Comparison of ENCODE assay signal across 10 mouse cellular contexts in genomic region chr3:107887674-107888495, GRCm38 (mm10). TPM values are rescaled to one million over a fixed set of nuclear protein-coding genes. Genes with fewer than 3 reads are reported as not detected.
DNase-seq lines count a peak whose midpoint lies in the region; ATAC-seq lines count a peak whose summit lies in the region.
"Had no signal": no experiment of that assay in that cellular context is flagged by ENCODE, and none has a peak within 500 bp of the region (broad histone marks: within the 10 kb centered on the region; RNA-seq: fewer than 3 reads in every experiment).

No protein-coding gene starts in this region.

- no peak overlapping the region for H3K4me2 ChIP-seq in embryonic facial prominence, embryonic 13.5 days

- H3K4me1 ChIP-seq in embryonic facial prominence, embryonic 13.5 days, result no peaks in the 10 kb centered on the region
- no peaks in the 10 kb centered on the region for H3K4me1 ChIP-seq in embryonic facial prominence, embryonic 10.5 days

- WGBS in embryonic facial prominence, embryonic 13.5 days, result 81% methylated on average over 9 of the region's 9 CpGs
- WGBS in embryonic facial prominence, embryonic 10.5 days, result 88% methylated on average over 9 of the region's 9 CpGs

- ATAC-seq in embryonic facial prominence, embryonic 13.5 days (ENCODE audit: insufficient number of reproducible peaks, insufficient read depth, low FRiP score, low TSS enrichment, low read depth), result 0 out of 2 replicates have a peak, but pooled peaks have one; percentile 26

- no peak overlapping the region for H3K4me3 ChIP-seq in embryonic facial prominence, embryonic 13.5 days
- no peak overlapping the region for H3K4me3 ChIP-seq in embryonic facial prominence, embryonic 10.5 days

- intact Hi-C loops in left cerebral cortex, postnatal 4 days (cut with DNase I), result no loop called here

- peaks cover 8% of the 10 kb centered on the region; the same call in 1 of the 2 replicates for H3K36me3 ChIP-seq in embryonic facial prominence, embryonic 13.5 days
- H3K36me3 ChIP-seq in embryonic facial prominence, embryonic 10.5 days (replicated peaks), result peaks cover 3% of the 10 kb centered on the region

- 0 out of 2 replicates have a peak overlapping the region, but pooled peaks have one; percentile 3 for H3K27ac ChIP-seq in embryonic facial prominence, embryonic 13.5 days
- H3K27ac ChIP-seq in embryonic facial prominence, embryonic 10.5 days (replicated peaks), result no peak overlapping the region

- no peak overlapping the region for H3K9ac ChIP-seq in embryonic facial prominence, embryonic 13.5 days

- H3K9me3 ChIP-seq in embryonic facial prominence, embryonic 13.5 days, result no peaks in the 10 kb centered on the region
- H3K9me3 ChIP-seq in embryonic facial prominence, embryonic 10.5 days, result no peaks in the 10 kb centered on the region

- DNase-seq in embryonic facial prominence, embryonic 10.5 days (ENCODE audit: low spot score), result no peak
- DNase-seq in cerebellum, adult 8-10 months, result peak; percentile 16
- peak; percentile 40 for DNase-seq in heart, postnatal 4 days
- peak; percentile 85 for DNase-seq in left cerebral cortex, postnatal 4 days
- DNase-seq in c-Kit-positive CD71-positive TER-119-positive erythroid progenitor cells, embryonic 14.5 days (ENCODE audit: low spot score), result no peak
- DNase-seq in spleen, postnatal 14 days (ENCODE audit: low spot score in 2 of 2), result no peak
- DNase-seq in gastrocnemius, adult 18-20 months (ENCODE audit: low spot score), result no peak

- no peaks in the 10 kb centered on the region for H3K27me3 ChIP-seq in embryonic facial prominence, embryonic 13.5 days
- no peaks in the 10 kb centered on the region for H3K27me3 ChIP-seq in embryonic facial prominence, embryonic 10.5 days (replicated peaks; ENCODE audit: low read depth, poor library complexity, severe bottlenecking)

RNA-seq across cellular contexts. Expression of gene Gstm5, which starts 7.7 kb away (rescaled TPM):
- 250 and 275 TPM in 2 replicates for polyA plus RNA-seq in embryonic facial prominence, embryonic 13.5 days (2015; fragmentation: Nextera tagmentation; extraction: Ambion mirVana)
- polyA plus RNA-seq in embryonic facial prominence, embryonic 10.5 days (2016; fragmentation: Nextera tagmentation; extraction: Ambion mirVana), result 208 and 219 TPM in 2 replicates
- total RNA-seq in heart, postnatal 4 days (2021), result 10 to 100 TPM; 48.2 to 50.6 TPM
- 10 to 100 TPM; 80.6 to 81.3 TPM for total RNA-seq in left cerebral cortex, postnatal 4 days (2021)
- total RNA-seq in gastrocnemius, adult 18-20 months (2021), result 10 to 100 TPM; 86.9 to 93.2 TPM

RNA-seq across cellular contexts. Expression of gene Eps8l3, which starts 10.9 kb away (rescaled TPM):
- 0.98 TPM in 1 of 2 replicates, not detected in the other for polyA plus RNA-seq in embryonic facial prominence, embryonic 13.5 days (2015; fragmentation: Nextera tagmentation; extraction: Ambion mirVana)
- polyA plus RNA-seq in embryonic facial prominence, embryonic 10.5 days (2016; fragmentation: Nextera tagmentation; extraction: Ambion mirVana), result not detected in 2 replicates
- not detected for total RNA-seq in heart, postnatal 4 days (2021)
- total RNA-seq in left cerebral cortex, postnatal 4 days (2021), result not detected
- total RNA-seq in gastrocnemius, adult 18-20 months (2021), result not detected
- total RNA-seq: common myeloid progenitor, adult 5-6 weeks had no signal
- polyA plus RNA-seq: lung, embryonic 16.5 days had no signal

RNA-seq across cellular contexts. Expression of gene Gstm7, which starts 43.7 kb away (rescaled TPM):
- 30.6 and 31.3 TPM in 2 replicates for polyA plus RNA-seq in embryonic facial prominence, embryonic 13.5 days (2015; fragmentation: Nextera tagmentation; extraction: Ambion mirVana)
- polyA plus RNA-seq in embryonic facial prominence, embryonic 10.5 days (2016; fragmentation: Nextera tagmentation; extraction: Ambion mirVana), result 18.5 and 22.8 TPM in 2 replicates
- 10 to 100 TPM; 23.0 to 23.2 TPM for total RNA-seq in heart, postnatal 4 days (2021)
- 10 to 100 TPM; 29.3 to 29.7 TPM for total RNA-seq in left cerebral cortex, postnatal 4 days (2021)
- total RNA-seq in gastrocnemius, adult 18-20 months (2021), result 10 to 100 TPM; 12.8 to 14.7 TPM

RNA-seq across cellular contexts. Expression of gene Gstm6, which starts 55.7 kb away (rescaled TPM):
- 10.7 and 13.5 TPM in 2 replicates for polyA plus RNA-seq in embryonic facial prominence, embryonic 13.5 days (2015; fragmentation: Nextera tagmentation; extraction: Ambion mirVana)
- polyA plus RNA-seq in embryonic facial prominence, embryonic 10.5 days (2016; fragmentation: Nextera tagmentation; extraction: Ambion mirVana), result 8.6 and 8.9 TPM in 2 replicates
- 1 to 10 TPM; 4.1 to 4.5 TPM for total RNA-seq in heart, postnatal 4 days (2021)
- total RNA-seq in left cerebral cortex, postnatal 4 days (2021), result 1 to 10 TPM; 4.9 to 5.3 TPM
- under 1 TPM; 0.45 to 0.46 TPM for total RNA-seq in gastrocnemius, adult 18-20 months (2021)
- total RNA-seq: common myeloid progenitor, adult 5-6 weeks had no signal

Comparison
In these comparisons a context has a peak if more than half of its experiments do, and no peak if none do; other contexts are left out.
1. DNase-seq: peak in cerebellum, adult 8-10 months (single experiment), heart, postnatal 4 days (single experiment) and left cerebral cortex, postnatal 4 days (single experiment); none in embryonic facial prominence, embryonic 10.5 days (single experiment), c-Kit-positive CD71-positive TER-119-positive erythroid progenitor cells, embryonic 14.5 days (single experiment), spleen, postnatal 14 days (0 of 2) and gastrocnemius, adult 18-20 months (single experiment).